Mouse (Mus musculus) embryonic facial prominence, embryonic 15.5 days (tissue): ENCODE measurements around the gene Maats1. TPM values are rescaled to one million over a fixed set of nuclear protein-coding genes. Genes with fewer than 3 reads are reported as not detected.

Experiments
- ATAC-seq: fragments of 200-750 bp; cut with Nextera tagmentation; 2 replicates; pipeline ENCODE4 v1.8.0; 2017; ENCODE audit warnings: low read depth, moderate TSS enrichment; ENCODE audit not compliant: insufficient number of reproducible peaks, low FRiP score, low TSS enrichment
- H3K27ac ChIP-seq: fragments of 300-500 bp; sonication (generic); replicated peaks from 2 replicates; pipeline ENCODE4 v1.5.1; 2015; ENCODE audit warnings: mild to moderate bottlenecking, inconsistent platforms
- H3K27me3 ChIP-seq: fragments of 300-500 bp; sonication (generic); 2 replicates; pipeline ENCODE4 v1.6.1; 2015; ENCODE audit warnings: inconsistent platforms
- H3K36me3 ChIP-seq: fragments of 300-500 bp; sonication (generic); 2 replicates; pipeline ENCODE4 v1.6.1; 2015; ENCODE audit warnings: mild to moderate bottlenecking, inconsistent platforms
- H3K4me1 ChIP-seq: fragments of 300-500 bp; sonication (generic); 2 replicates; pipeline ENCODE4 v1.6.1; 2015; ENCODE audit warnings: inconsistent platforms
- H3K4me2 ChIP-seq: fragments of 300-500 bp; sonication (generic); replicated peaks from 2 replicates; pipeline ENCODE4 v1.6.1; 2015; ENCODE audit warnings: mild to moderate bottlenecking, inconsistent platforms
- H3K4me3 ChIP-seq: fragments of 300-500 bp; sonication (generic); replicated peaks from 2 replicates; pipeline ENCODE4 v1.5.1; 2015; ENCODE audit warnings: mild to moderate bottlenecking, inconsistent platforms
- H3K9ac ChIP-seq: fragments of 300-500 bp; sonication (generic); 2 replicates; pipeline ENCODE4 v1.6.1; 2015; ENCODE audit warnings: inconsistent platforms
- H3K9me3 ChIP-seq: fragments of 300-500 bp; sonication (generic); replicated peaks from 2 replicates; pipeline ENCODE4 v1.6.1; 2016; ENCODE audit warnings: inconsistent platforms
- WGBS: fragments of 180-500 bp; shearing (Covaris S2); methylation state at CpG from one replicate; pipeline ENCODE4 v1.1.7; 2015; 5-methylcytosine and 5-hydroxymethylcytosine counted together
- polyA plus RNA-seq: library from polyadenylated mRNA; unstranded; fragments of >200 nt; fragmentation: Nextera tagmentation; extraction: Ambion mirVana; gene quantifications from 2 replicates; pipeline ENCODE4 v1.2.1, GENCODE M21; 2015

The Maats1 gene
- polyA plus RNA-seq, 1 experiment from 2014 or later = 4.2 TPM

GRCm38 (mm10) chr16:38255107-38255506 is 86.8 kb downstream of the Maats1 start:
- ATAC-seq = no peak
- no peaks in the 10 kb centered on the region for H3K36me3 ChIP-seq
- no peaks in the 10 kb centered on the region for H3K9me3 ChIP-seq
- no peaks in the 10 kb centered on the region for H3K4me1 ChIP-seq
- no peaks in the 10 kb centered on the region for H3K27me3 ChIP-seq
- H3K4me3 ChIP-seq = no peak overlapping the region
- H3K9ac ChIP-seq = no peak overlapping the region
- H3K27ac ChIP-seq = no peak overlapping the region
- no peak overlapping the region for H3K4me2 ChIP-seq
- 72% methylated on average over 4 of the region's 4 CpGs for WGBS

- H3K27ac ChIP-seq = no peak overlapping the region
- no peaks in the 10 kb centered on the region for H3K36me3 ChIP-seq
- no peak for ATAC-seq
- H3K27me3 ChIP-seq = no peaks in the 10 kb centered on the region
- H3K4me3 ChIP-seq = no peak overlapping the region
- no peaks in the 10 kb centered on the region for H3K9me3 ChIP-seq
- H3K4me2 ChIP-seq = no peak overlapping the region
- no peaks in the 10 kb centered on the region for H3K4me1 ChIP-seq
- 79% methylated on average over 14 of the region's 14 CpGs for WGBS
- no peak overlapping the region for H3K9ac ChIP-seq
Observed at GRCm38 (mm10) chr16:38254001-38254400, 87.9 kb downstream of the Maats1 start.

DNA sequence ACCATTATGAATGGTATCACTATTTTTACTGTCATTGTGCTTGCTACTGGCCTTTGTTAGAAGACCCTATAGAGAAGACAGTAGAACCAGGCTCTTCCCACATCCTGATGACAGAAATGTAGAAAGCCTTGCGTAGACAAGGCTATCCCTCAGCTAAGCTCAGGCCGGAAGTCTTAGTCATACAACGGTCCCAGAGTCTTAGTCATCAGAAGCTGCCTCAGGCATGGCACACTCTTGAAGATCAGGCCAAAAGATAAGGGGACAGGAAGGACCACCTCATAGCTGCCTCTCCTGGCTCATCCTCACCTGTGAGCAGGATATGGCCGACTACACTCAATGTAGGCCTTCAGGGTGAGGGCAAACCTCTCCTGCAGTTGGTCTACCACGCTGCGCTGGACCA is 91.5 kb downstream of the Maats1 start:
- Histone ChIP-seq H3K4me2 (no peak overlapping the region), H3K9me3 (no peaks in the 10 kb centered on the region), H3K4me1 (0 out of 2 replicates have a peak, but pooled peaks cover 4% of the 10 kb centered on the region), H3K27ac (no peak overlapping the region), H3K36me3 (no peaks in the 10 kb centered on the region), H3K9ac (no peak overlapping the region), H3K27me3 (no peaks in the 10 kb centered on the region), H3K4me3 (no peak overlapping the region)
- WGBS = 87% methylated on average over 6 of the region's 6 CpGs
- no peak; the same call in 1 of the 2 replicates for ATAC-seq

GRCm38 (mm10) chr16:38248331-38248961 is 93.5 kb downstream of the Maats1 start:
- no peaks in the 10 kb centered on the region for H3K27me3 ChIP-seq
- H3K36me3 ChIP-seq = 0 out of 2 replicates have a peak, but pooled peaks cover 3% of the 10 kb centered on the region
- no peaks in the 10 kb centered on the region for H3K9me3 ChIP-seq
- WGBS = 31% methylated on average over 13 of the region's 13 CpGs
- peak; percentile 78; the same call in 1 of the 2 replicates for ATAC-seq
- no peak overlapping the region for H3K4me3 ChIP-seq
- H3K9ac ChIP-seq = no peak overlapping the region
- H3K4me1 ChIP-seq = 0 out of 2 replicates have a peak, but pooled peaks cover 4% of the 10 kb centered on the region
- 0 out of 2 replicates have a peak overlapping the region, but pooled peaks have one; percentile 12 for H3K4me2 ChIP-seq
- H3K27ac ChIP-seq = no peak overlapping the region

Other genes with a start within 250 kb of the Maats1 start
- gene Nr1i2, start 47.3 kb downstream of the Maats1 start, polyA plus RNA-seq = not detected in 2 replicates
- gene Cox17, start 4.8 kb upstream of the Maats1 start, polyA plus RNA-seq = 122 and 124 TPM in 2 replicates
- gene Gm21987, start 4.9 kb upstream of the Maats1 start, polyA plus RNA-seq = not detected in 2 replicates
- gene Popdc2, start 20.1 kb upstream of the Maats1 start, polyA plus RNA-seq = 5.2 and 9.7 TPM in 2 replicates
- 0.49 and 0.60 TPM in 2 replicates for gene Pla1a, start 91.0 kb upstream of the Maats1 start, polyA plus RNA-seq
- gene Adprh, start 110.6 kb upstream of the Maats1 start, polyA plus RNA-seq = 105 and 109 TPM in 2 replicates
- gene Cd80, start 113.4 kb upstream of the Maats1 start, polyA plus RNA-seq = 0.21 and 0.41 TPM in 2 replicates
- 28.9 and 29.9 TPM in 2 replicates for gene Timmdc1, start 180.5 kb upstream of the Maats1 start, polyA plus RNA-seq
- 54.2 and 57.5 TPM in 2 replicates for gene Poglut1, start 208.1 kb upstream of the Maats1 start, polyA plus RNA-seq
- 136 and 138 TPM in 2 replicates for gene Tmem39a, start 216.6 kb upstream of the Maats1 start, polyA plus RNA-seq